Mouse (Mus musculus): ENCODE measurements around the gene Rbms1. TPM values are rescaled to one million over a fixed set of nuclear protein-coding genes. Genes with fewer than 3 reads are reported as not detected.

Gene Rbms1
- total RNA-seq, 2 experiments from 2014 or later, result 12.1 to 17.5 TPM

GRCm38 (mm10) chr2:60724660-60725059 is 238.3 kb downstream of the Rbms1 start:
- DNase-seq (ENCODE audit: low spot score in 2 of 2), result no peak
- Histone ChIP-seq H3K4me3 (no peak overlapping the region), H3K27ac (no peak overlapping the region)
- no peak for TF ChIP-seq CTCF (conservative IDR thresholded peaks at IDR 0.05)

- no peak for DNase-seq (ENCODE audit: low spot score in 2 of 2)
- no peak for TF ChIP-seq CTCF (conservative IDR thresholded peaks at IDR 0.05)
Measured at GRCm38 (mm10) chr2:60722967-60723366, 240.0 kb downstream of the Rbms1 start.

DNA sequence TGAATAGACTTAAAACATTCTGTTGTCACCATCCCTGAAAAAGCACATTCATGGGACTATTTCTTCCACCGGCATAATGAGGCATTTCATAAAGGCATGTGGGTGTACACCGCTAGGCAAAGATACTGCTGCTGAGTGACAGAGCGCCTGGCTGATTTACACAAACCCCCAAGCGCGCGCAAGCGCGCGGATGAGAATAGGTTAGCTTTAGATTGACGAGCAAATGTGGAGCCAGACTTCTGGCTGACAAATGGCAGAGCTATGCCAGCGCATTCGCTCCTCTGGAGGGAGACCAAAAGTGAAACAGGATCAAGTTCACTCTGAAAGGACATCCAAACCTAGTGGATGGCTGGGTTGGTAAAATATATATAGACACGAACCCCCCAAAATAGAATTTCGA is 240.5 kb downstream of the Rbms1 start, which contains the start of gene Itgb6:
TSS of gene Itgb6 (minus strand) at position 130 of the 400 bp plus-strand sequence.
- TF ChIP-seq CTCF (conservative IDR thresholded peaks at IDR 0.05), result peak; percentile 21; the same call in 1 of the 2 replicates
- Histone ChIP-seq H3K4me3 (no peak within 1 kb of the TSS; the same call in 1 of the 2 replicates), H3K27ac (no peak within 1 kb of the TSS)
- DNase-seq (ENCODE audit: low spot score in 2 of 2), result peak; percentile 50 to 82

More at GRCm38 (mm10) chr2:60722967-60723366, 240.0 kb downstream of the Rbms1 start:
- no peak overlapping the region for H3K4me3 ChIP-seq
- H3K27ac ChIP-seq, result no peak overlapping the region

- Histone ChIP-seq H3K27ac (no peak overlapping the region), H3K4me3 (no peak overlapping the region)
- DNase-seq (ENCODE audit: low spot score in 2 of 2), result peak in 1 of 2 experiments; percentile 30
- TF ChIP-seq CTCF (conservative IDR thresholded peaks at IDR 0.05), result peak; percentile 96
Measured at GRCm38 (mm10) chr2:60720906-60721305, 242.1 kb downstream of the Rbms1 start.

DNA sequence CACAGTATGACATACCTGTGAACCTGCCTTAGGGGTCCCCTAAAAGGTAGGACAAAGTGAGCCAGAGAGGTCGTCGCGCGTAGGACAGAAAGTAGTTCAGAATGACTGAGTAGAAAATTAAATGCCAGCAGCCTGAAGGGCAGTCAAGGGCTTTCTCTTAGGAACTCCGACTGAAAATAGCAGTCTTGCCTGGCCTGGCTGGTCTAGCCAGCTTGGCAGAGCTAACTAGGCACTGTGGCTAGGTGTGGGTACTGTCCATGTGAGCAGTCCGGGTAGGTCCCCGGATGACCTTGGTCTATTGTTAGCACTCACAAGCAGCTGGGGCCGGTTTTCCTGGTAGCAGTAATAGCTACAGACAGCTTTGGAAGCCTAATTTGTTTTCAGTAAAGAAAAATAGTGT is 242.8 kb downstream of the Rbms1 start:
- H3K27ac ChIP-seq, result no peak overlapping the region
- H3K4me3 ChIP-seq, result no peak overlapping the region

DNA sequence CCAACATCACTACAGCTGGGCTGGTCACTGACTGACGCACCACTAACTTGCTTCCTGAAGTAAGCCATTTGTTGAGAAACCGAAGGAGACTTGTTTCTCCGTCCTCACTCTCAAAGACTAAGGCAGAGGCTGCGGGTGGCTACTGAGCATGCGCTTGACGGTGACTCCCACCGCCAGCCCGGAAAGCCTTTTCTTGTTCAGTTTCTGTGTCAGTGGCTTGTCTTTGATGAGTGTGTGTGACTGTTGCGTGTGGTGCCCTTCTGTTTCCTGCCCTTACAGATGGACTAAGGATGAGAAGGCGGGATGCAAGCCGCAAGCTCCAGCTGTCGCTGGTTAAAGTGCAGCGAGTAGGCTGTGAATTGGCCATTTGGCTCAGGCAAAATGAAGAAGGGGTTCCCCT is 245.6 kb downstream of the Rbms1 start:
- no peak for TF ChIP-seq CTCF (conservative IDR thresholded peaks at IDR 0.05)
- Histone ChIP-seq H3K27ac (no peak overlapping the region), H3K4me3 (peak overlapping the region; percentile 20)
- peak; percentile 29 to 30 for DNase-seq (ENCODE audit: low spot score in 2 of 2)

More for the DNA sequence above, 242.8 kb downstream of the Rbms1 start:
- no peak for DNase-seq (ENCODE audit: low spot score in 2 of 2)
- TF ChIP-seq CTCF (conservative IDR thresholded peaks at IDR 0.05), result no peak

- no peak for DNase-seq (ENCODE audit: low spot score in 2 of 2)
- H3K27ac ChIP-seq, result no peak overlapping the region
- TF ChIP-seq CTCF (conservative IDR thresholded peaks at IDR 0.05), result no peak
- H3K4me3 ChIP-seq, result no peak overlapping the region
Measured at GRCm38 (mm10) chr2:60716549-60716948, 246.4 kb downstream of the Rbms1 start.

GRCm38 (mm10) chr2:60715771-60716170 is 247.2 kb downstream of the Rbms1 start:
- no peak for DNase-seq (ENCODE audit: low spot score in 2 of 2)
- no peak overlapping the region for H3K27ac ChIP-seq
- TF ChIP-seq CTCF (conservative IDR thresholded peaks at IDR 0.05), result no peak
- H3K4me3 ChIP-seq, result no peak overlapping the region

GRCm38 (mm10) chr2:60714971-60715502 is 248.0 kb downstream of the Rbms1 start:
- H3K27ac ChIP-seq, result no peak overlapping the region
- no peak for TF ChIP-seq CTCF (conservative IDR thresholded peaks at IDR 0.05)
- H3K4me3 ChIP-seq, result no peak overlapping the region
- no peak for DNase-seq (ENCODE audit: low spot score in 2 of 2)

- no peak for DNase-seq (ENCODE audit: low spot score in 2 of 2)
- Histone ChIP-seq H3K27ac (no peak overlapping the region), H3K4me3 (no peak overlapping the region)
- no peak for TF ChIP-seq CTCF (conservative IDR thresholded peaks at IDR 0.05)
Measured at GRCm38 (mm10) chr2:60714475-60714874, 248.5 kb downstream of the Rbms1 start.

- H3K27ac ChIP-seq, result no peak overlapping the region
- TF ChIP-seq CTCF (conservative IDR thresholded peaks at IDR 0.05), result no peak
- no peak for DNase-seq (ENCODE audit: low spot score in 2 of 2)
- no peak overlapping the region for H3K4me3 ChIP-seq
Measured at GRCm38 (mm10) chr2:60713857-60714256, 249.1 kb downstream of the Rbms1 start.

GRCm38 (mm10) chr2:60712891-60713290 is 250.1 kb downstream of the Rbms1 start:
- DNase-seq (ENCODE audit: low spot score in 2 of 2), result no peak
- H3K27ac ChIP-seq, result no peak overlapping the region
- TF ChIP-seq CTCF (conservative IDR thresholded peaks at IDR 0.05), result no peak
- H3K4me3 ChIP-seq, result no peak overlapping the region

GRCm38 (mm10) chr2:60712483-60712882 is 250.5 kb downstream of the Rbms1 start:
- Histone ChIP-seq H3K4me3 (no peak overlapping the region), H3K27ac (no peak overlapping the region)
- no peak for DNase-seq (ENCODE audit: low spot score in 2 of 2)
- TF ChIP-seq CTCF (conservative IDR thresholded peaks at IDR 0.05), result no peak

DNA sequence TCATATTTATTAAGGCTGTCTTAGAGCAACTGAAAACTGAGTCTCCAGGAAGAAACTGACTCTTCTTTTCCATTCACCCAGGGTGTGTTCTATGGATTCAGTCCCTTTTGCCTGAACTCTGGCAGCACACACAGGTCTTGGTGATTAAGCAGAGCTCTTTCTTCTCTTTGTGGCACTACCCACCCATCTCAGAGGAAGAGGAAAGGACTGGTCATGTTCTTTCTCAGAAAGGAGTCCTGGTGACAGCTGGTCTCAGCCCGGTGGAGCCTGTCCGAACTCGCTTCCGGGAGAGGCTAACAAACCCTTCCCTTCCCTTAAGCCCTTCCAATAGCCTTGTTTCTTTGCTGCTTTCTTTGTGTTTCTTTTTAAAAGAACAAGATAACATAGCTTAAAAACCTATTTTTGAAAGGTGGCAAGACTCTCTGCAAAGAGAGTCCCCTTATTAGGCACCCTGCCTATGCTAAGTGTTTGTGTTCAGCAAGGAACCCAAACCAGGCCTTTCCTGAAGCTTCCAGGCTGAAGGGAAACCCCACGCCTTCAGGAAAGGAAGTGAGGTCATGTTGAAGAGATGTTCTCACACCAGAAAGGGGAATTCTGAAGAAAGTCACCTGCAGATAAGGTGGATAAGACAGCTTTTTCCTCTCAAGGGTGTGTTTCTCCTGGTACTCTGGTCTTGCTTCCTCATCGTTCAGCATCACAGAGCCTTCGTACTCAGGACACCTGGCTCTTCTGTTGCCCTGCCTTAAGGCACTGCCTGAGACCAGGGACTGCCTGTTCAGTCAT is 251.7 kb downstream of the Rbms1 start:
- no peak overlapping the region for H3K27ac ChIP-seq
- H3K4me3 ChIP-seq, result no peak overlapping the region
- DNase-seq (ENCODE audit: low spot score in 2 of 2), result no peak
- no peak for TF ChIP-seq CTCF (conservative IDR thresholded peaks at IDR 0.05)

Data from layer of hippocampus, adult 2 months (tissue).